Mouse (Mus musculus): Measurements from ENCODE around the gene Prg3. TPM values are rescaled to one million over a fixed set of nuclear protein-coding genes. Genes with fewer than 3 reads are reported as not detected.

Prg3 gene
- polyA plus RNA-seq, 1 experiment from 2014 or later: not detected

- no peak overlapping the region for H3K9ac ChIP-seq (replicated peaks; ENCODE audit: low read length)
- no peak overlapping the region for H3K4me3 ChIP-seq (ENCODE audit: low read depth, low read length)
- H3K9me3 ChIP-seq (replicated peaks; ENCODE audit: control insufficient read depth, low read length): no peaks in the 10 kb centered on the region
- no peaks in the 10 kb centered on the region for H3K36me3 ChIP-seq (replicated peaks; ENCODE audit: control insufficient read depth, insufficient read depth, low read depth, low read length)
- WGBS: 79% methylated on average over 14 of the region's 14 CpGs
- H3K27ac ChIP-seq (replicated peaks; ENCODE audit: low read depth, low read length): no peak overlapping the region
- DNase-seq (ENCODE audit: low spot score) (no peak), ATAC-seq (replicated peaks; ENCODE audit: insufficient number of reproducible peaks, low FRiP score, low TSS enrichment, low read depth) (no peak)
- H3K27me3 ChIP-seq (ENCODE audit: control insufficient read depth, insufficient read depth, low read length): no peaks in the 10 kb centered on the region
- H3K4me2 ChIP-seq (ENCODE audit: low read depth, low read length): no peak overlapping the region
- no peaks in the 10 kb centered on the region for H3K4me1 ChIP-seq (ENCODE audit: control insufficient read depth, insufficient read depth, low read length)
These were observed 24.7 kb downstream of the Prg3 start for GRCm38 (mm10) chr2:85012679-85013078.

GRCm38 (mm10) chr2:85013826-85014587 lies 26.0 kb downstream of the Prg3 start:
- no peaks in the 10 kb centered on the region for H3K36me3 ChIP-seq (replicated peaks; ENCODE audit: control insufficient read depth, insufficient read depth, low read depth, low read length)
- DNase-seq (ENCODE audit: low spot score) (no peak), ATAC-seq (replicated peaks; ENCODE audit: insufficient number of reproducible peaks, low FRiP score, low TSS enrichment, low read depth) (no peak)
- no peak overlapping the region for H3K27ac ChIP-seq (replicated peaks; ENCODE audit: low read depth, low read length)
- no peak overlapping the region for H3K9ac ChIP-seq (replicated peaks; ENCODE audit: low read length)
- H3K27me3 ChIP-seq (ENCODE audit: control insufficient read depth, insufficient read depth, low read length): no peaks in the 10 kb centered on the region
- H3K4me1 ChIP-seq (ENCODE audit: control insufficient read depth, insufficient read depth, low read length): no peaks in the 10 kb centered on the region
- no peak overlapping the region for H3K4me3 ChIP-seq (ENCODE audit: low read depth, low read length)
- 82% methylated on average over 5 of the region's 5 CpGs for WGBS
- H3K4me2 ChIP-seq (ENCODE audit: low read depth, low read length): no peak overlapping the region
- no peaks in the 10 kb centered on the region for H3K9me3 ChIP-seq (replicated peaks; ENCODE audit: control insufficient read depth, low read length)

- H3K27ac ChIP-seq (replicated peaks; ENCODE audit: low read depth, low read length): no peak overlapping the region
- H3K4me3 ChIP-seq (ENCODE audit: low read depth, low read length): no peak overlapping the region
- no peak for ATAC-seq (replicated peaks; ENCODE audit: insufficient number of reproducible peaks, low FRiP score, low TSS enrichment, low read depth)
- DNase-seq (ENCODE audit: low spot score): no peak
- no peaks in the 10 kb centered on the region for H3K36me3 ChIP-seq (replicated peaks; ENCODE audit: control insufficient read depth, insufficient read depth, low read depth, low read length)
- no peaks in the 10 kb centered on the region for H3K9me3 ChIP-seq (replicated peaks; ENCODE audit: control insufficient read depth, low read length)
- no peaks in the 10 kb centered on the region for H3K27me3 ChIP-seq (ENCODE audit: control insufficient read depth, insufficient read depth, low read length)
- H3K4me2 ChIP-seq (ENCODE audit: low read depth, low read length): no peak overlapping the region
- no peaks in the 10 kb centered on the region for H3K4me1 ChIP-seq (ENCODE audit: control insufficient read depth, insufficient read depth, low read length)
- no peak overlapping the region for H3K9ac ChIP-seq (replicated peaks; ENCODE audit: low read length)
- 71% methylated on average over 3 of the region's 3 CpGs for WGBS
These were observed 26.6 kb downstream of the Prg3 start for GRCm38 (mm10) chr2:85014588-85014982.

- ATAC-seq (replicated peaks; ENCODE audit: insufficient number of reproducible peaks, low FRiP score, low TSS enrichment, low read depth): no peak
These were observed 34.0 kb downstream of the Prg3 start for GRCm38 (mm10) chr2:85022043-85022442.

GRCm38 (mm10) chr2:85026178-85026577 lies 38.2 kb downstream of the Prg3 start:
- ATAC-seq (replicated peaks; ENCODE audit: insufficient number of reproducible peaks, low FRiP score, low TSS enrichment, low read depth): no peak
- Histone ChIP-seq H3K9me3 (replicated peaks; ENCODE audit: control insufficient read depth, low read length) (no peaks in the 10 kb centered on the region), H3K36me3 (replicated peaks; ENCODE audit: control insufficient read depth, insufficient read depth, low read depth, low read length) (no peaks in the 10 kb centered on the region), H3K4me2 (ENCODE audit: low read depth, low read length) (no peak overlapping the region), H3K27me3 (ENCODE audit: control insufficient read depth, insufficient read depth, low read length) (no peaks in the 10 kb centered on the region), H3K9ac (replicated peaks; ENCODE audit: low read length) (no peak overlapping the region), H3K4me3 (ENCODE audit: low read depth, low read length) (no peak overlapping the region), H3K4me1 (ENCODE audit: control insufficient read depth, insufficient read depth, low read length) (no peaks in the 10 kb centered on the region), H3K27ac (replicated peaks; ENCODE audit: low read depth, low read length) (no peak overlapping the region)
- DNase-seq (ENCODE audit: low spot score): no peak
- WGBS: 74% methylated on average over 3 of the region's 3 CpGs

More at GRCm38 (mm10) chr2:85022043-85022442, 34.0 kb downstream of the Prg3 start:
- Histone ChIP-seq H3K4me2 (ENCODE audit: low read depth, low read length) (no peak overlapping the region), H3K9ac (replicated peaks; ENCODE audit: low read length) (no peak overlapping the region), H3K9me3 (replicated peaks; ENCODE audit: control insufficient read depth, low read length) (no peaks in the 10 kb centered on the region), H3K36me3 (replicated peaks; ENCODE audit: control insufficient read depth, insufficient read depth, low read depth, low read length) (no peaks in the 10 kb centered on the region), H3K4me1 (ENCODE audit: control insufficient read depth, insufficient read depth, low read length) (no peaks in the 10 kb centered on the region), H3K27me3 (ENCODE audit: control insufficient read depth, insufficient read depth, low read length) (no peaks in the 10 kb centered on the region), H3K4me3 (ENCODE audit: low read depth, low read length) (no peak overlapping the region), H3K27ac (replicated peaks; ENCODE audit: low read depth, low read length) (no peak overlapping the region)
- WGBS: 20% methylated on average over 4 of the region's 4 CpGs
- peak; percentile 53 for DNase-seq (ENCODE audit: low spot score)

GRCm38 (mm10) chr2:85027281-85027680 lies 39.3 kb downstream of the Prg3 start:
- DNase-seq (ENCODE audit: low spot score) (no peak), ATAC-seq (replicated peaks; ENCODE audit: insufficient number of reproducible peaks, low FRiP score, low TSS enrichment, low read depth) (no peak)
- Histone ChIP-seq H3K9ac (replicated peaks; ENCODE audit: low read length) (no peak overlapping the region), H3K4me1 (ENCODE audit: control insufficient read depth, insufficient read depth, low read length) (no peaks in the 10 kb centered on the region), H3K4me2 (ENCODE audit: low read depth, low read length) (no peak overlapping the region), H3K27me3 (ENCODE audit: control insufficient read depth, insufficient read depth, low read length) (no peaks in the 10 kb centered on the region), H3K27ac (replicated peaks; ENCODE audit: low read depth, low read length) (no peak overlapping the region), H3K9me3 (replicated peaks; ENCODE audit: control insufficient read depth, low read length) (no peaks in the 10 kb centered on the region), H3K36me3 (replicated peaks; ENCODE audit: control insufficient read depth, insufficient read depth, low read depth, low read length) (no peaks in the 10 kb centered on the region), H3K4me3 (ENCODE audit: low read depth, low read length) (no peak overlapping the region)
- WGBS: 69% methylated on average over 5 of the region's 5 CpGs

GRCm38 (mm10) chr2:85029897-85030296 lies 41.9 kb downstream of the Prg3 start:
- Histone ChIP-seq H3K9ac (replicated peaks; ENCODE audit: low read length) (no peak overlapping the region), H3K9me3 (replicated peaks; ENCODE audit: control insufficient read depth, low read length) (no peaks in the 10 kb centered on the region), H3K4me1 (ENCODE audit: control insufficient read depth, insufficient read depth, low read length) (no peaks in the 10 kb centered on the region), H3K4me2 (ENCODE audit: low read depth, low read length) (no peak overlapping the region), H3K27ac (replicated peaks; ENCODE audit: low read depth, low read length) (no peak overlapping the region), H3K4me3 (ENCODE audit: low read depth, low read length) (no peak overlapping the region), H3K27me3 (ENCODE audit: control insufficient read depth, insufficient read depth, low read length) (no peaks in the 10 kb centered on the region), H3K36me3 (replicated peaks; ENCODE audit: control insufficient read depth, insufficient read depth, low read depth, low read length) (no peaks in the 10 kb centered on the region)
- DNase-seq (ENCODE audit: low spot score): no peak
- no peak for ATAC-seq (replicated peaks; ENCODE audit: insufficient number of reproducible peaks, low FRiP score, low TSS enrichment, low read depth)
- 81% methylated on average over 6 of the region's 6 CpGs for WGBS

- Histone ChIP-seq H3K4me1 (ENCODE audit: control insufficient read depth, insufficient read depth, low read length) (no peaks in the 10 kb centered on the region), H3K4me2 (ENCODE audit: low read depth, low read length) (no peak overlapping the region), H3K27ac (replicated peaks; ENCODE audit: low read depth, low read length) (no peak overlapping the region), H3K9me3 (replicated peaks; ENCODE audit: control insufficient read depth, low read length) (no peaks in the 10 kb centered on the region), H3K27me3 (ENCODE audit: control insufficient read depth, insufficient read depth, low read length) (no peaks in the 10 kb centered on the region), H3K36me3 (replicated peaks; ENCODE audit: control insufficient read depth, insufficient read depth, low read depth, low read length) (no peaks in the 10 kb centered on the region), H3K9ac (replicated peaks; ENCODE audit: low read length) (no peak overlapping the region), H3K4me3 (ENCODE audit: low read depth, low read length) (no peak overlapping the region)
- ATAC-seq (replicated peaks; ENCODE audit: insufficient number of reproducible peaks, low FRiP score, low TSS enrichment, low read depth) (no peak), DNase-seq (ENCODE audit: low spot score) (no peak)
- 68% methylated on average over 6 of the region's 6 CpGs for WGBS
These were observed 43.0 kb downstream of the Prg3 start for GRCm38 (mm10) chr2:85030989-85031388.

Measured in embryonic facial prominence, embryonic 11.5 days (tissue).